Mouse (Mus musculus) kidney, postnatal 0 days (tissue): ENCODE data around the gene Supt16. TPM values are rescaled to one million over a fixed set of nuclear protein-coding genes. Genes with fewer than 3 reads are reported as not detected.

Experiments used
- ATAC-seq: fragments of 200-750 bp; cut with Nextera tagmentation; replicated peaks from 2 replicates; pipeline ENCODE4 v1.8.0; 2017; ENCODE audit warnings: low read depth, moderate number of reproducible peaks, moderate TSS enrichment, moderate library complexity; ENCODE audit not compliant: low FRiP score
- DNase-seq: peaks from one replicate; pipeline ENCODE4 v3.0.0-alpha.2; 2016; ENCODE audit warnings: low spot score
- H3K27ac ChIP-seq: fragments of 300-500 bp; sonication (generic); 2 replicates; pipeline ENCODE4 v1.5.1; 2014; ENCODE audit warnings: mild to moderate bottlenecking
- H3K27me3 ChIP-seq: fragments of 300-500 bp; sonication (generic); 2 replicates; pipeline ENCODE4 v1.6.1; 2014; ENCODE audit warnings: low read length, mixed read lengths; ENCODE audit not compliant: insufficient read depth
- H3K36me3 ChIP-seq: fragments of 300-500 bp; sonication (generic); 2 replicates; pipeline ENCODE4 v1.6.1; 2014; ENCODE audit warnings: low read length, mixed read lengths; ENCODE audit not compliant: insufficient read depth
- H3K4me1 ChIP-seq: fragments of 300-500 bp; sonication (generic); replicated peaks from 2 replicates; pipeline ENCODE4 v1.6.1; 2014; ENCODE audit warnings: antibody characterized with exemption, low read length, mixed read lengths; ENCODE audit not compliant: insufficient read depth
- H3K4me2 ChIP-seq: fragments of 300-500 bp; sonication (generic); 2 replicates; pipeline ENCODE4 v1.6.1; 2014; ENCODE audit warnings: mild to moderate bottlenecking, low read length, moderate library complexity, mixed read lengths
- H3K4me3 ChIP-seq: fragments of 300-500 bp; sonication (generic); replicated peaks from 2 replicates; pipeline ENCODE4 v1.5.1; 2014; ENCODE audit warnings: low read depth, low read length
- H3K9ac ChIP-seq: fragments of 300-500 bp; sonication (generic); 2 replicates; pipeline ENCODE4 v1.6.1; 2014; ENCODE audit warnings: low read depth, low read length
- H3K9me3 ChIP-seq: fragments of 300-500 bp; sonication (generic); replicated peaks from 2 replicates; pipeline ENCODE4 v1.6.1; 2016; ENCODE audit warnings: low read length, inconsistent platforms, mixed read lengths
- CTCF ChIP-seq: IDR thresholded peaks from 2 replicates; pipeline ENCODE4 v1.5.1; 2016; ENCODE audit warnings: antibody characterized with exemption, low read depth, mild to moderate bottlenecking, moderate library complexity
- WGBS: fragments of 180-500 bp; shearing (Covaris S2); extraction: QIAGEN DNeasy Blood & Tissue Kit; methylation state at CpG from one replicate; pipeline ENCODE4 v1.1.7; 2014; 5-methylcytosine and 5-hydroxymethylcytosine counted together
- polyA plus RNA-seq: library from polyadenylated mRNA; unstranded; fragments of >200 nt; fragmentation: Nextera tagmentation; extraction: Ambion mirVana; gene quantifications from 2 replicates; pipeline ENCODE4 v1.2.1, GENCODE M21; 2015

Supt16 gene
- polyA plus RNA-seq, 1 experiment from 2014 or later, result 38.5 TPM

DNA sequence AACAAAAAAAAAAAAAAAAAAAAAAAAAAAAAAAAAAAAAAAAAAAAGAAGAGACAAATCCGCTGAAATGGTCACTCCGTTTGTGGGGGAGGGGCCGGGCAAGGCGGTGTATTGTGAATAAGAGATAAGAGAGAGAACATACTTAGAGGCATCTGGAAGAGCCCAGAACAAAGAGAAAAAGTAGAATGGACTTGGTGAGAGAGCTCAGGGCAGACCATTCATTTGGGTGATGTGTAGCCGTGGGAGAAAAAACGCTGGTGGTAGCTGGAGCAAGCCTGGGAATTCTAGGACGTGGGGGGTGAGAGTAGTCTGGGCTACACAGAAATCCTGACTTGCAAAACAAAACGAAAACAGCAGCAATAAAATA is 78.8 kb downstream of the Supt16 start:
- no peaks in the 10 kb centered on the region for H3K36me3 ChIP-seq
- TF ChIP-seq CTCF, result no peak
- H3K27ac ChIP-seq, result peak overlapping the region; percentile 83; the same call in 1 of the 2 replicates
- no peak for DNase-seq
- no peaks in the 10 kb centered on the region for H3K27me3 ChIP-seq
- peak overlapping the region; percentile 44; the same call in 1 of the 2 replicates for H3K4me3 ChIP-seq
- H3K9me3 ChIP-seq, result no peaks in the 10 kb centered on the region
- H3K4me1 ChIP-seq, result no peaks in the 10 kb centered on the region; the same call in 1 of the 2 replicates
- 0 out of 2 replicates have a peak, but pooled peaks have one; percentile 16 for ATAC-seq
- peak overlapping the region; percentile 99 for H3K4me2 ChIP-seq
- peak overlapping the region; percentile 68 for H3K9ac ChIP-seq
- 21% methylated on average over 8 of the region's 8 CpGs for WGBS

DNA sequence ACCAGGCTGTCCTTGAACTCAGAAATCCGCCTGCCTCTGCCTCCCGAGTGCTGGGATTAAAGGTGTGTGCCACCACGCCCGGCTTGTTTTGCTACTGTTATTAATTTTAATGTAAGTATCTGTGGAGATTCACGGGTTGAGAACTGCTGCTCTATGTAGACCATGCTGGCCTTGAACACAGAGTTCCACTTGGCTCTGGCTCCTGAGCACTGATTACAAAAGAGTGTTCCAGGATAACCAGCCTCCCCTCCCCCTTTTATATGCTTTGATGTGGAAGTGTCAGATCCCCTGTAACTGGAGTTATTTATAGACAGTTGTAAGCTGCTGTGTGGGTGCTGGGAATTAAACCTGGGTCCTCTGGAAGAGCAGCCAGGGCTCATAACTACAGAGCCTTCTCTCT is 80.0 kb downstream of the Supt16 start:
- WGBS, result 87% methylated on average over 5 of the region's 5 CpGs
- TF ChIP-seq CTCF, result no peak
- Histone ChIP-seq H3K9me3 (no peaks in the 10 kb centered on the region), H3K27ac (no peak overlapping the region), H3K4me3 (no peak overlapping the region), H3K27me3 (no peaks in the 10 kb centered on the region), H3K4me2 (no peak overlapping the region), H3K36me3 (no peaks in the 10 kb centered on the region), H3K4me1 (no peaks in the 10 kb centered on the region; the same call in 1 of the 2 replicates), H3K9ac (no peak overlapping the region)
- DNase-seq, result no peak
- no peak for ATAC-seq

DNA sequence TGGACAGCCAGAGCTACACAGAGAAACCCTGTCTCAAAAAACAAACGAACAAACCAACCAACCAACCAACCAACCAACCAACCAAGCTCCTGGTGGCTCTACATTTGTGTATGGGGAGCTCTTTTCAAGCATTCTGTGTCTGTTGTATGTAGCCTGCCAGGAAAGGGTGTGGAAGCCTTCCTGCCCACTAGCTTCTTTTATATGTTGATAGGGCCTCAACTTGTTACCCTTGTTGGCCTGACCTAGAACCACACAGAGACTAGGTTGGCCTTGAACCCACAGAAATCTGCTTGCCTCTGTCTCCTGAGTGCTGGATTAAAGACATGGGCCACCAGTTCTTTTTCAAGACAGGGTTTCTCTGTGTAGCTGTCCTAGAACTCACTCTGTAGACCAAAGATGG is 83.1 kb downstream of the Supt16 start:
- 67% methylated on average over 1 of the region's 1 CpGs for WGBS
- no peak for ATAC-seq
- TF ChIP-seq CTCF, result no peak
- Histone ChIP-seq H3K4me1 (no peaks in the 10 kb centered on the region; the same call in 1 of the 2 replicates), H3K4me2 (no peak overlapping the region), H3K4me3 (no peak overlapping the region), H3K36me3 (no peaks in the 10 kb centered on the region), H3K27ac (no peak overlapping the region), H3K9me3 (no peaks in the 10 kb centered on the region), H3K27me3 (no peaks in the 10 kb centered on the region), H3K9ac (no peak overlapping the region)
- DNase-seq, result no peak

Other genes starting within 250 kb of the Supt16 start
- gene Arhgef40, start 212.7 kb downstream of the Supt16 start, polyA plus RNA-seq, result 58.0 and 61.3 TPM in 2 replicates
- gene Tmem253, start 181.8 kb downstream of the Supt16 start, polyA plus RNA-seq, result 1.7 and 2.3 TPM in 2 replicates
- 34.0 and 35.8 TPM in 2 replicates for gene Zfp219, start 176.7 kb downstream of the Supt16 start, polyA plus RNA-seq
- gene Olfr221, start 155.0 kb downstream of the Supt16 start, polyA plus RNA-seq, result not detected in 2 replicates
- 367 and 400 TPM in 2 replicates for gene Hnrnpc, start 93.4 kb downstream of the Supt16 start, polyA plus RNA-seq
- gene Rpgrip1, start 86.7 kb downstream of the Supt16 start, polyA plus RNA-seq, result 51.1 and 51.2 TPM in 2 replicates
- gene Chd8, start 60.4 kb upstream of the Supt16 start, polyA plus RNA-seq, result 22.0 and 23.3 TPM in 2 replicates
- gene Tox4, start 81.7 kb upstream of the Supt16 start, polyA plus RNA-seq, result 30.8 and 34.4 TPM in 2 replicates
- gene Rab2b, start 82.1 kb upstream of the Supt16 start, polyA plus RNA-seq, result 12.6 and 14.3 TPM in 2 replicates
- 24.7 and 27.3 TPM in 2 replicates for gene Mettl3, start 107.7 kb upstream of the Supt16 start, polyA plus RNA-seq
- 20.9 and 23.4 TPM in 2 replicates for gene Sall2, start 131.3 kb upstream of the Supt16 start, polyA plus RNA-seq
- gene Olfr1513, start 159.0 kb upstream of the Supt16 start, polyA plus RNA-seq, result not detected in 2 replicates
- gene Olfr1512, start 181.8 kb upstream of the Supt16 start, polyA plus RNA-seq, result not detected in 2 replicates
- gene Olfr1511, start 200.0 kb upstream of the Supt16 start, polyA plus RNA-seq, result not detected in 2 replicates
- not detected in 2 replicates for gene Olfr1510, start 217.0 kb upstream of the Supt16 start, polyA plus RNA-seq
- not detected in 2 replicates for gene Olfr1509, start 245.6 kb upstream of the Supt16 start, polyA plus RNA-seq